ENCODE assay signal across 8 mouse cellular contexts in the genomic region with DNA sequence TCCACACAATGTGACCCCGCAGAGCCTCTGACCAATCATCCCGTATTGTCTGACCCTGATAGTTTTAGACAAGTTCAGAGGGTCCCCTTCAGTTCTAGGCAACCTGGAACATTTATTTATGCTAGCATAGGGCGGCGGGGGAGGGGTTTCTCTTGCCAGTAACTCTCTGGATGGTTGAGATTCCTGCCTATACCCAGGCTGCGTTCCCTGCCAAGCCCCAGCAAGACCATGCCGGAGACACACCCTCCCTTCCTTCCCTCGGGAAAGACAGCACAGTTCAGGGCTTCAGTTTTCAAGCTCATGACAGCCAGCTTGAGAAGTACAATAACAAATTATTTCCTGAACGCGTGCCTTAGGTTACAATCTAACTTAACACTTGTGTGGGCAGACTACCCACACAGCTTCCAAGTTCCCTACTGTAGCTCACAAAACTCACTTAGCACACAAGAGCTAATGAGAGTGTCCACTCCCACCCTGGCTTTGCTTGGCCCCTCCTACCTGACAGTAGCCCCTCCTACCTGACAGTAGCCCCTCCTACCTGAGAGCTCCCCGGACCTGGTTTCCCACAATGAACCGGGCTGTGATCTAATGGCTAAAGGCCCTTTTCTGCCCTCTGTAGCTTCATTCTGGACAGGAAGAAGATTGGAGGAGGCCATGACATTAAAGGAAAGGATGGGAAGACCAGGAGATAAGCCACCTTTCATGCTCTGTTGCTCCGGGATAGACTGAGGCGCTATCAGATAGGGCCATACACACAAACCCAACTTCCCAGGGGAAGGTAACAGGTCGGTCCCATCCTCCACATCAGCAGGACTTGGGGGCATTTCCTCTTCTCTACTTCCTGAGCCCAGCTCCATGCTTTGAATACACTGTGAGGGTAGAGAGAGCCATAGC. TPM values are rescaled to one million over a fixed set of nuclear protein-coding genes. Genes with fewer than 3 reads are reported as not detected.
DNase-seq lines count a peak whose midpoint lies in the region; ATAC-seq lines count a peak whose summit lies in the region.

No protein-coding gene starts in this region.

- WGBS in intestine, embryonic 16.5 days = 46% methylated on average over 14 of the region's 14 CpGs
- 21% methylated on average over 14 of the region's 14 CpGs for WGBS in liver, embryonic 16.5 days (ENCODE audit: insufficient replicate concordance)

- peak overlapping the region; percentile 5; the same call in 1 of the 2 replicates for H3K9ac ChIP-seq in intestine, embryonic 16.5 days (ENCODE audit: low read depth, low read length)
- H3K9ac ChIP-seq in liver, embryonic 16.5 days (ENCODE audit: low read depth, low read length) = peak overlapping the region; percentile 16; the same call in 1 of the 2 replicates

- no peaks in the 10 kb centered on the region for H3K9me3 ChIP-seq in intestine, embryonic 16.5 days (ENCODE audit: control insufficient read depth, low read length)
- H3K9me3 ChIP-seq in liver, embryonic 16.5 days (replicated peaks; ENCODE audit: control insufficient read depth, low read length) = no peaks in the 10 kb centered on the region

- DNase-seq in urinary bladder, postnatal 36 days (ENCODE audit: low spot score in 2 of 2) = peak; percentile 15 to 21
- DNase-seq in urinary bladder, adult 2 months (ENCODE audit: low spot score) = no peak
- peak; percentile 98 for DNase-seq in heart, adult 11 months
- peak; percentile 45 for DNase-seq in splenic B cell, adult 2 months (ENCODE audit: low read depth, low spot score)
- no peak for DNase-seq in testis, postnatal 14 days (ENCODE audit: low spot score)
- no peak for DNase-seq in urinary bladder, postnatal 10 days (ENCODE audit: low spot score)

- ATAC-seq in intestine, embryonic 16.5 days = peak; percentile 32
- ATAC-seq in liver, embryonic 16.5 days (ENCODE audit: low read depth) = peak; percentile 14

- no peaks in the 10 kb centered on the region for H3K27me3 ChIP-seq in intestine, embryonic 16.5 days (replicated peaks; ENCODE audit: control insufficient read depth, insufficient read depth, low read length)
- no peaks in the 10 kb centered on the region for H3K27me3 ChIP-seq in liver, embryonic 16.5 days (ENCODE audit: control insufficient read depth, insufficient read depth, low read depth, low read length)
- no peaks in the 10 kb centered on the region for H3K27me3 ChIP-seq in splenic B cell, adult 2 months (ENCODE audit: control insufficient read depth, insufficient read depth, low read length, poor library complexity, severe bottlenecking)

- H3K4me2 ChIP-seq in intestine, embryonic 16.5 days (ENCODE audit: low read depth, low read length) = peak overlapping the region; percentile 28; the same call in 1 of the 2 replicates
- peak overlapping the region; percentile 41 for H3K4me2 ChIP-seq in liver, embryonic 16.5 days (ENCODE audit: low read depth, low read length)

- peaks cover 31% of the 10 kb centered on the region for H3K4me1 ChIP-seq in intestine, embryonic 16.5 days (ENCODE audit: control insufficient read depth, insufficient read depth, low read length)
- H3K4me1 ChIP-seq in liver, embryonic 16.5 days (ENCODE audit: control insufficient read depth, low read depth, low read length) = peaks cover 7% of the 10 kb centered on the region

- no peak overlapping the region for H3K4me3 ChIP-seq in intestine, embryonic 16.5 days (ENCODE audit: low read length)
- peak overlapping the region; percentile 17 for H3K4me3 ChIP-seq in liver, embryonic 16.5 days (ENCODE audit: low read depth, low read length)

- H3K27ac ChIP-seq in intestine, embryonic 16.5 days (ENCODE audit: low read length) = peak overlapping the region; percentile 82
- peak overlapping the region; percentile 86 for H3K27ac ChIP-seq in liver, embryonic 16.5 days (ENCODE audit: low read length)

- H3K36me3 ChIP-seq in intestine, embryonic 16.5 days (ENCODE audit: control insufficient read depth, insufficient read depth, low read length) = no peaks in the 10 kb centered on the region
- H3K36me3 ChIP-seq in liver, embryonic 16.5 days (ENCODE audit: control insufficient read depth, insufficient read depth) = no peaks in the 10 kb centered on the region
- H3K36me3 ChIP-seq in splenic B cell, adult 2 months (ENCODE audit: control insufficient read depth, insufficient read depth, low read length, poor library complexity, severe bottlenecking) = no peaks in the 10 kb centered on the region

RNA-seq across cellular contexts. Expression of a gene that starts 46.6 kb away (rescaled TPM):
- 1.6 and 2.1 TPM in 2 replicates for polyA plus RNA-seq in urinary bladder, adult 2 months (2012; rRNA removed)
- polyA plus RNA-seq in intestine, embryonic 16.5 days (2015; fragmentation: Nextera tagmentation; extraction: Ambion mirVana) = 1.9 and 2.4 TPM in 2 replicates
- polyA plus RNA-seq in liver, embryonic 16.5 days (2015; fragmentation: Nextera tagmentation; extraction: Ambion mirVana) = 1.2 and 1.6 TPM in 2 replicates

Comparison
In these comparisons a context has a peak if more than half of its experiments do, and no peak if none do; other contexts are left out.
1. DNase-seq: peak in urinary bladder, postnatal 36 days (2 of 2), heart, adult 11 months (single experiment) and splenic B cell, adult 2 months (single experiment); none in urinary bladder, adult 2 months (single experiment), testis, postnatal 14 days (single experiment) and urinary bladder, postnatal 10 days (single experiment).